Mouse (Mus musculus) liver, embryonic 14.5 days (tissue): ENCODE measurements around the gene Lrch3. TPM values are rescaled to one million over a fixed set of nuclear protein-coding genes. Genes with fewer than 3 reads are reported as not detected.

ENCODE experiments used
- ATAC-seq: fragments of 200-750 bp; cut with Nextera tagmentation; 2 replicates; pipeline ENCODE4 v1.8.0; 2017; ENCODE audit warnings: moderate number of reproducible peaks, mild to moderate bottlenecking, moderate library complexity; ENCODE audit not compliant: insufficient read depth
- DNase-seq, 3 experiments: peaks; one replicate each; pipeline ENCODE4 v3.0.0-alpha.2; 2012 to 2013; ENCODE audit warnings: low read depth in 3 of 3, low spot score in 3 of 3
- H3K27ac ChIP-seq: fragments of 300-500 bp; sonication (generic); 2 replicates; pipeline ENCODE4 v1.5.1; 2014; ENCODE audit warnings: moderate library complexity, mild to moderate bottlenecking, control low read depth, inconsistent platforms
- H3K27me3 ChIP-seq: fragments of 300-500 bp; sonication (generic); 2 replicates; pipeline ENCODE4 v1.6.1; 2014; ENCODE audit warnings: mild to moderate bottlenecking, low read length, moderate library complexity; ENCODE audit not compliant: control insufficient read depth, insufficient read depth
- H3K36me3 ChIP-seq: fragments of 300-500 bp; sonication (generic); replicated peaks from 2 replicates; pipeline ENCODE4 v1.6.1; 2014; ENCODE audit warnings: low read depth; ENCODE audit not compliant: control insufficient read depth, insufficient read depth
- H3K4me1 ChIP-seq, 2 experiments: fragments of 200-500 bp in 1 of 2; fragments of 300-500 bp in 1 of 2; sonication (generic) in 1 of 2; replicated peaks; 2 replicates each; pipeline ENCODE4 v1.6.1; 2012 to 2014; ENCODE audit warnings: antibody characterized with exemption in 1 of 2, inconsistent platforms in 1 of 2, low read length in 1 of 2; ENCODE audit not compliant: control insufficient read depth in 2 of 2, insufficient read depth in 2 of 2
- H3K4me2 ChIP-seq: fragments of 300-500 bp; sonication (generic); 2 replicates; pipeline ENCODE4 v1.6.1; 2014; ENCODE audit warnings: low read depth, mild to moderate bottlenecking, control low read depth, moderate library complexity
- H3K4me3 ChIP-seq, 2 experiments: fragments of 200-500 bp in 1 of 2; fragments of 300-500 bp in 1 of 2; sonication (generic) in 1 of 2; 2 replicates each; pipeline ENCODE4 v1.5.1; 2012 to 2014; ENCODE audit warnings: low read depth in 2 of 2, low read length in 2 of 2, mild to moderate bottlenecking in 2 of 2, control low read depth in 1 of 2, inconsistent platforms in 1 of 2, moderate library complexity in 1 of 2; ENCODE audit not compliant: insufficient read depth in 1 of 2
- H3K9ac ChIP-seq: fragments of 300-500 bp; sonication (generic); replicated peaks from 2 replicates; pipeline ENCODE4 v1.6.1; 2014; ENCODE audit warnings: mild to moderate bottlenecking, control low read depth, moderate library complexity
- H3K9me3 ChIP-seq: fragments of 300-500 bp; sonication (generic); 2 replicates; pipeline ENCODE4 v1.6.1; 2016; ENCODE audit warnings: low read length, mixed read lengths; ENCODE audit not compliant: control insufficient read depth
- CTCF ChIP-seq: IDR thresholded peaks from 2 replicates; pipeline ENCODE4 v1.5.1; 2016; ENCODE audit warnings: antibody characterized with exemption, low read depth, control low read depth
- EP300 ChIP-seq: IDR thresholded peaks from 2 replicates; pipeline ENCODE4 v1.6.1; 2016; ENCODE audit warnings: antibody characterized with exemption, low read depth
- WGBS: fragments of 180-500 bp; shearing (Covaris S2); extraction: QIAGEN DNeasy Blood & Tissue Kit; methylation state at CpG from one replicate; pipeline ENCODE4 v1.1.7; 2014; ENCODE audit not compliant: insufficient replicate concordance; 5-methylcytosine and 5-hydroxymethylcytosine counted together
- polyA plus RNA-seq, 2 experiments: library from polyadenylated mRNA; depleted of rRNA in 1 of 2; stranded (reverse) in 1 of 2; unstranded in 1 of 2; fragments of >200 nt; fragmentation: Nextera tagmentation in 1 of 2; extraction: Ambion mirVana in 1 of 2; gene quantifications; 2 replicates each; pipeline versions ENCODE4 v1.2.1 to v1.2.3; 2012 to 2014

Gene Lrch3
- polyA plus RNA-seq, 2 experiments, result 3.9 to 6.3 TPM

GRCm38 (mm10) chr16:32878157-32878598, 35.7 kb upstream of the Lrch3 start:
- TF ChIP-seq CTCF (no peak), EP300 (no peak)
- Histone ChIP-seq H3K4me3 (peak overlapping the region; percentile 62 to 78), H3K27me3 (no peaks in the 10 kb centered on the region), H3K9ac (peak overlapping the region; percentile 71), H3K9me3 (no peaks in the 10 kb centered on the region), H3K4me2 (peak overlapping the region; percentile 89), H3K4me1 (peaks cover 8 to 12% of the 10 kb centered on the region in 2 experiments), H3K27ac (no peak overlapping the region), H3K36me3 (no peaks in the 10 kb centered on the region)
- DNase-seq (no peak), ATAC-seq (peak; percentile 7; the same call in 1 of the 2 replicates)
- under 1% methylated on average over 34 of the region's 34 CpGs for WGBS

GRCm38 (mm10) chr16:32878972-32879926, 34.7 kb upstream of the Lrch3 start:
- H3K4me1 ChIP-seq, result peaks cover 8 to 12% of the 10 kb centered on the region in 2 experiments
- 67% methylated on average over 14 of the region's 14 CpGs for WGBS
- peak overlapping the region; percentile 89 for H3K4me2 ChIP-seq
- no peak overlapping the region for H3K27ac ChIP-seq
- H3K9me3 ChIP-seq, result no peaks in the 10 kb centered on the region
- peak overlapping the region in 1 of 2 experiments; percentile 78; a peak in 2 of 4 replicates for H3K4me3 ChIP-seq
- no peak overlapping the region for H3K9ac ChIP-seq
- ATAC-seq (no peak), DNase-seq (no peak)
- no peaks in the 10 kb centered on the region for H3K27me3 ChIP-seq
- no peaks in the 10 kb centered on the region for H3K36me3 ChIP-seq
- no peak for TF ChIP-seq CTCF
- TF ChIP-seq EP300, result no peak

DNA sequence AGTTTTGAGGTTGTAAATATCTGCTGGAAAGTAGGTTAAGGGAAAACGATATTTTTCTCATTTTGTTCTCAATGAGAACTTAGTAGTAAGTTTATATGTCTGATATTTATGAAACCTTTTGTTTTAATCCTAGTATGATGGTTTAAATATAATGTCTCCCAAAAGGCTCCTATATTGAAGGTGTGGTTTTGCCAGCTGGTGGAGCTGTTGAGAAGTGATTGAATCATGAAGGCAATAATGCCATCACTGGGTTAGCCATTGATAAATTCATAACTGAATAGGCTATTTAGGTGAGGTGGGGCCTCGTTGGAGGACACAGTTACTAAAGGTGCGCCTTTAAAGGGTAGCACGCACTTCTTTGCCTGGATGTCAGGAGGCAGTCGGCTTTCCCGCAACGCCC, 32.4 kb upstream of the Lrch3 start:
- H3K9me3 ChIP-seq, result no peaks in the 10 kb centered on the region
- TF ChIP-seq CTCF (no peak), EP300 (no peak)
- peaks cover 2% of the 10 kb centered on the region; the same call in 1 of the 2 replicates for H3K36me3 ChIP-seq
- no peak overlapping the region for H3K27ac ChIP-seq
- no peak for ATAC-seq
- no peaks in the 10 kb centered on the region for H3K27me3 ChIP-seq
- no peak overlapping the region for H3K9ac ChIP-seq
- peaks cover 8 to 12% of the 10 kb centered on the region in 2 experiments for H3K4me1 ChIP-seq
- 75% methylated on average over 7 of the region's 7 CpGs for WGBS
- no peak overlapping the region for H3K4me2 ChIP-seq
- DNase-seq, result no peak
- H3K4me3 ChIP-seq, result no peak overlapping the region

DNA sequence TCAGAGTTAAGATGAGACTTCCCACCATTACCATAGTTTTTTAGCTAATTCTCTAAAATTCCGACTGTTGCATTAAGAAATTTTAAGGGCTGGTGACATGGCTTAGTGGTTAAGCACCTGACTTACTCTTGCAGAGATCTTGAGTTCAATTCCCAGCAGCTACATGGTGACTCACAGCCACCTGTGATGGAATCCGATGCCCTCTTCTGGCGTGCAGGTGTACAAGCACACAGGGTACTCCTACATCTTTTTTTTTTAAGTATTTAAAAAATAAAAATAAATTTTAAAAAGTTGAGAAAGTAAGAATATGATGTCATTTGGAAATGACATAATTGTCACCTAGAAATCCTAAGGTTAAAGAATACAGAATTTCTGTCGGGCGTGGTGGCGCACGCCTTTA, 25.9 kb upstream of the Lrch3 start:
- Histone ChIP-seq H3K27me3 (no peaks in the 10 kb centered on the region), H3K4me1 (no peaks in the 10 kb centered on the region), H3K27ac (no peak overlapping the region), H3K4me2 (no peak overlapping the region), H3K36me3 (peaks cover 2% of the 10 kb centered on the region; the same call in 1 of the 2 replicates), H3K4me3 (no peak overlapping the region), H3K9ac (no peak overlapping the region), H3K9me3 (no peaks in the 10 kb centered on the region)
- TF ChIP-seq CTCF (peak; percentile 42), EP300 (no peak)
- no peak for DNase-seq
- ATAC-seq, result no peak
- 82% methylated on average over 7 of the region's 7 CpGs for WGBS

- Histone ChIP-seq H3K9ac (no peak overlapping the region), H3K27ac (no peak overlapping the region), H3K4me1 (no peaks in the 10 kb centered on the region), H3K27me3 (no peaks in the 10 kb centered on the region), H3K9me3 (no peaks in the 10 kb centered on the region), H3K4me3 (no peak overlapping the region), H3K36me3 (peaks cover 2% of the 10 kb centered on the region; the same call in 1 of the 2 replicates), H3K4me2 (no peak overlapping the region)
- DNase-seq (no peak), ATAC-seq (no peak)
- WGBS, result 56% methylated on average over 2 of the region's 2 CpGs
- TF ChIP-seq EP300, result no peak
- no peak for TF ChIP-seq CTCF
Observed at GRCm38 (mm10) chr16:32889881-32890280, 24.0 kb upstream of the Lrch3 start.
